Mouse (Mus musculus) olfactory bulb, adult 2 months (tissue): ENCODE data around the gene Cfap206. TPM values are rescaled to one million over a fixed set of nuclear protein-coding genes. Genes with fewer than 3 reads are reported as not detected.

Source experiments
- H3K27ac ChIP-seq: fragments of 200-500 bp; 2 replicates; pipeline ENCODE4 v1.5.1; 2012; ENCODE audit warnings: low read depth, low read length; ENCODE audit not compliant: insufficient read depth
- H3K4me1 ChIP-seq: fragments of 200-500 bp; 2 replicates; pipeline ENCODE4 v1.6.1; 2012; ENCODE audit warnings: low read length; ENCODE audit not compliant: control insufficient read depth, insufficient read depth
- H3K4me3 ChIP-seq: fragments of 200-500 bp; 2 replicates; pipeline ENCODE4 v1.5.1; 2012; ENCODE audit warnings: mild to moderate bottlenecking, low read depth, low read length, moderate library complexity; ENCODE audit not compliant: insufficient read depth
- CTCF ChIP-seq: fragments of 200-500 bp; IDR thresholded peaks from 2 replicates; pipeline ENCODE4 v1.5.1; 2012; ENCODE audit warnings: low read depth, mild to moderate bottlenecking, low read length, moderate library complexity; ENCODE audit not compliant: insufficient read depth
- POLR2A ChIP-seq: fragments of 200-500 bp; IDR thresholded peaks from 2 replicates; pipeline ENCODE4 v1.6.1; 2012; ENCODE audit warnings: mild to moderate bottlenecking, low read depth, low read length, moderate library complexity; ENCODE audit not compliant: insufficient read depth
- WGBS: fragments of 180-500 bp; shearing (Covaris S2); methylation state at CpG from one replicate; pipeline ENCODE4 v1.1.7; 2018; 5-methylcytosine and 5-hydroxymethylcytosine counted together
- polyA plus RNA-seq: library from polyadenylated mRNA; stranded (reverse); fragments of >200 nt; gene quantifications from 2 replicates; pipeline ENCODE4 v1.2.4, GENCODE M21; 2012; ENCODE audit warnings: low replicate concordance; ENCODE audit not compliant: missing spikeins, insufficient read depth, insufficient read length

The Cfap206 gene
- polyA plus RNA-seq, 1 experiment: not detected

DNA sequence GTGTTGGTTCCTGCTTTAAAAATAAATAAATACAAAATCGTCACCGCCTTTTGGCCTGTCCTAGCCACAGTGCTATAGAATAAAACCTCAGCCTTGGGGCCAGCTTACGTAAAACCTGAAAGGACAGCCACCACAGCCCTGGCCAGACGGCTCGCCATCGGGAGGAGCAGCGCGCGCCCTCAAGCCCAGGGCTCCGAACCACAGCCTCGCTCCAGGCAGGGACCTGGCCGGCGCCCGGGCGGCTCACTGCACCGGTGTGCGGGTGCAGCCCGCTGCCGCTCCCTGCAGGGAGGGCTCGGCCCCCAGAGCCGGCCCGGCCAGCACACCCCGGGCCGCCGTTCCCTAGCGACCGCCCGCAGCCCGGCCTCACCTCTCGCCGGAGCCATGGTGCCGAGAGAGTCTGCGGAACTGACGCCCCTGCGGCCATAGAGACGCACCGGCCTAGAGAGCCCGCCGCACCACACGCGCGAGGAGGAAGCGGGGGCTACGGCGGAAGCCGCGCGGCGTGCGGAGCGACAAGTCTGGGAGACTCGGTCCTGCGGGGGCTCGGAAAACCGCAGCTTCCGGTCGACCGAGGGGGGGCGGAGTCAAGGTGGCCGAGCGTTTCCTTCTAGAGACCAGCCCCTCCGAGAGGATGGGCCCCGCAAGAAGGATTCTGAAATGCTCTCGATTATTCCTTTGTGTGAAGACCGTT lies 43.0 kb downstream of the Cfap206 start, which contains the start of gene Slc35a1:
TSS of gene Slc35a1 (minus strand) at position 565 of the 694 bp plus-strand sequence.
- TF ChIP-seq CTCF: no peak
- peak; percentile 75 for TF ChIP-seq POLR2A
- peak within 1 kb of the TSS; percentile 79 for H3K4me3 ChIP-seq
- peak within 1 kb of the TSS; percentile 66 for H3K27ac ChIP-seq
- H3K4me1 ChIP-seq: peaks cover 2% of the 10 kb centered on the region; the same call in 1 of the 2 replicates
- WGBS: under 1% methylated on average over 65 of the region's 65 CpGs

DNA sequence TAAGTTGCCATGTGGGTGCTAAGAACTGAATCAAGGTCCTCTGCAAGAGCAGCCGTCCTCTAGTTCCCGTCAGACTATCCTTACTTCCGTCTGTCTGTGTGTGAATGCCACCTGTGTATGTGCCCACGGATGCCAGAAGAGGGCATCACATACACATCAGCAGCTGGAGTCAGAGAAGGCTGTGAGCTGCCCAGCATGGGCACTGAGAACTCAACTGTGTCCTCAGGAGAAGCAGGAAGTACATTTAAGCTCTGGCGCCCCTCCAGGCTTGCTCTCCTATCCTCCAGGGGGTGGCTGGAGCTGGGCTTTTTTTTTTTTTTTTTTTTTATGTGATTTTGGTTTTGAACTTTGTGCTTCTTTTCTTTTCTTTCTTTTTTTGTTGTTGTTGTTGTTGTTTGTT lies 49.5 kb downstream of the Cfap206 start:
- Histone ChIP-seq H3K4me1 (peaks cover 3% of the 10 kb centered on the region; the same call in 1 of the 2 replicates), H3K27ac (no peak overlapping the region), H3K4me3 (no peak overlapping the region)
- WGBS: 83% methylated on average over 5 of the region's 5 CpGs
- no peak for TF ChIP-seq CTCF
- TF ChIP-seq POLR2A: no peak

DNA sequence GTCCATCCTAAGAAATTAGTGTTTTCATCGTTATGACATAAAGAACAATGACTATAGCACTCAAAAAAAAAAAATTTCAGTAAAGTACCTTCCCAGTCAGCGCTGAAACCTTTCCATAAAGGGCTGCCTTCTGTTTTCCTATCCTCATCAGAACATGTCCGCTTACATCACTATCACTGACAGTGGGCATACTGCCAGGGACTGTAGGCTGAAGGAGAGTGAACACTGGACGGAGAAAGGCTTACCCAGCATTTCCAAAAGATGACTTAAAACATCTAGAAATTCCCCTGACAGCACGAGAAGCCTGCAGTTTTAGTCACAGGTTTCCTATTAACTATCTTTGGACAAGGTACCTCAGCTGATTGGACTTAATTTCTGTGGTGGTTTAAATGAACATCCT lies 56.3 kb downstream of the Cfap206 start:
- Histone ChIP-seq H3K27ac (no peak overlapping the region), H3K4me1 (peaks cover 3% of the 10 kb centered on the region; the same call in 1 of the 2 replicates), H3K4me3 (no peak overlapping the region)
- 90% methylated on average over 5 of the region's 5 CpGs for WGBS
- TF ChIP-seq CTCF: no peak
- TF ChIP-seq POLR2A: no peak

DNA sequence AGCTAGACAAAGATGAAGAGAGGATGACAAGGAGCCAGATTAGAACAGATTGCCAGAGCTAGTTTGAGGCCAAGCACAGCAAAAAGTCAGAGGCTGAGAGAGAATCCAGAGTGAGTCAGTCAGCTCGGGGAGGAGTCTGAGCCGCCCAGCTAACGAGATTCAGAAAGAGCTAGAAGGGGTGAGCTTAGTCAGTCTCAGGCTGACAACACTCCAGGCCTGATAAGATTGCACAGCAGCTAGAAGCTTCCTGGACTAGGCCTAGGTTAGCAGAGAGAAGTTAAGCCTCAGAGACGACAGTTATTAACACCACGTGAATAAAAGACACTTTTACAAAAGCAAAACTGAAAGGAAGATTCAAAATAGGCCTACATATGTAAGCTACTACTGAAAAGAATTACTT lies 62.1 kb downstream of the Cfap206 start:
- WGBS: 87% methylated on average over 5 of the region's 5 CpGs
- TF ChIP-seq POLR2A: no peak
- H3K27ac ChIP-seq: no peak overlapping the region
- H3K4me1 ChIP-seq: no peaks in the 10 kb centered on the region
- H3K4me3 ChIP-seq: no peak overlapping the region

DNA sequence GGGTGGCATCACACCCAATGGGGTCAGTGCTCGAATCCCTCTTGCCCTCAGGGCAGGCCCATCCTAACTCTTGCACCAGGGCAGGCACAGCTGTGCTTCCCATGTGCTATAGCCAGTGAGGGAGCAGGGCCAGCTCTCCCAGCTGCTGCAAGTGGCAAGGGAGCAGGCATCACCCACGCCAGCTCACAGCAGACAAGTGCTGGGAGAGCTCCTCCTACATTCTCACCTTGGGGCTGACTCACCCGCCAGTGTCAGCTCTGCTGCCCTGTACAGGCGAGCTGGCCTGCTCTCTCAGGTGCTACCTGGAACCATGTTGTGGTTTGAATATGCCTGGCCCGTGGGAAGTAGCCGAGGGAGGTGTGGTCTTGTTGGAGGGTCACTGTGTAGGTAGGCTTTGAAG lies 68.1 kb downstream of the Cfap206 start:
- TF ChIP-seq CTCF (no peak), POLR2A (no peak)
- Histone ChIP-seq H3K4me1 (peaks cover 5% of the 10 kb centered on the region; the same call in 1 of the 2 replicates), H3K27ac (no peak overlapping the region), H3K4me3 (no peak overlapping the region)
- WGBS: 76% methylated on average over 6 of the region's 6 CpGs

DNA sequence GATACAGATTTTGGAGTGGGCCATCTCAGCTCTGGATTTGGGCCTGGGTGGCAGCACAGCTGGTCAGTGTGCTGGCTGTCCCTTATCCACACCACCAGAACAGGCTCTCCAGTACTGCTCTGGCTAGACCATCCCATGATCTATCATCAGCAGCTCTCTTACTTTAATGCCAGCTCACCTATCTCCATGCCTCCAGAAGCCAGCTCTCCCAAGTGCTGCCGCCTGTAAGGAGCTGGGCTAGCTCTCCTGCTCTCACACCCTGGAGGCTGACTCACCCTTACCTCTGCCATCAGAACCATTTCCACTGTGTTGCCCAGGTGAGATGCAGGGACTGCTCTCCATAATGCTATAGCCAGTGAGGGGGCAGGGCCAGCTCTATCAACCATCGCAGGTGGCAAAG lies 68.5 kb downstream of the Cfap206 start:
- peaks cover 5% of the 10 kb centered on the region; the same call in 1 of the 2 replicates for H3K4me1 ChIP-seq
- 89% methylated on average over 2 of the region's 2 CpGs for WGBS
- H3K27ac ChIP-seq: no peak overlapping the region
- no peak overlapping the region for H3K4me3 ChIP-seq
- no peak for TF ChIP-seq POLR2A

DNA sequence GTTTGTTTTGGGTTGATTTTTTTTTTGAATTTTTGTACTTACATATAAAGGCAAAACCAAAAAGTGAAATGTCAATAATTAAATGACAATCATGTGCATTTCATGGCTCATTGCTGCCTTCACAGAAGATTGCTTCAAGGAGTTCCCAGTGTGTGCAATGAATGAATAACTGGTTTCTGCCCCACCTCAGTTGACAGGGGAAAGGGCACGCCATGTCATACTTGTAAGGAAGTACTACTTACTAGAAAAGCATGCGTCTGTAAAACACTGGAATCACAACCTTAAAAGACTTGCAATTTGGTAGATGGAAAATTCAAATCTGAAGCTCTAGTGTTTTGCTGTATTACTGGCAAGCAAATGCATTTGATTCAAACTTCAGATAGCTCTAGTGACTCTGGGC lies 71.0 kb downstream of the Cfap206 start:
- TF ChIP-seq CTCF (no peak), POLR2A (no peak)
- 87% methylated on average over 2 of the region's 2 CpGs for WGBS
- H3K4me3 ChIP-seq: no peak overlapping the region

DNA sequence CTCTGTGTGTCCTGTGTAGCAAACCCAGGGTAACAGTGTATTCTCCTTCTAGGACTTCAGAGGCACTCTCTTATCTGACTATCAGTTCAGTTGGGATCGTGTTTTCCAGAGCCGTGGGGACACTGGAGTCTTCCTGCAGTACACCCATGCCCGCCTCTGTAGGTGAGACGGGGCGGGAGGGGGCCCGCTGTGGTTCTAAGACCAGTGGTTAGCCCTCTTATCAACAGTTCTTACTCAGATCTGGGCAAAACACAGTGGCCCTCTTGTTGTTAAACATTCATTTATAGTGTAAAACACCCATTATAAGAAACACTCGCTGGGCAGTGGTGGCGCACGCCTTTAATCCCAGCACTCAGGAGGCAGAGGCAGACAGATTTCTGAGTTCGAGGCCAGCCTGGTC lies 73.9 kb downstream of the Cfap206 start:
- no peak overlapping the region for H3K27ac ChIP-seq
- H3K4me1 ChIP-seq: no peaks in the 10 kb centered on the region
- TF ChIP-seq CTCF (no peak), POLR2A (no peak)
- WGBS: 93% methylated on average over 10 of the region's 10 CpGs
- H3K4me3 ChIP-seq: no peak overlapping the region

More for the DNA sequence above, 71.0 kb downstream of the Cfap206 start:
- peaks cover 5% of the 10 kb centered on the region; the same call in 1 of the 2 replicates for H3K4me1 ChIP-seq
- H3K27ac ChIP-seq: no peak overlapping the region

DNA sequence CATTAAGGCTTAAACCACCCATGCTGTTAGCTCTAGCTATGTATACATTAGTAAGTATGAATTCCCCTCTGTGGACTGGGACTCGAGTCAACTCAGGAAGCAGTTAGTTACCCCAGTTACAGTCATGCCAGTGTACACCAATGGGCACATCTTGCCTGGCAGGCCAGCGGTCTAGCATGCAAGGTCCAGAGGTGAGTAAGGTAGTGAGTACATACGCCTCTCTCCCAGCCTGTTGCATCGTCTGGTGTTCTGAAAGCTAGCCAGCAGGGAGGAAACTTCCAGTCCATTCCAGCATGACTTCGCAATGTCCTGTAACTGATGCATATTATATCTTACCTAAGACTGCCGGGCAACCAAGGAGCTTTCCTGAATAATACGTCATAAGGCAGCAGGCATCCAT lies 76.8 kb downstream of the Cfap206 start:
- no peak overlapping the region for H3K27ac ChIP-seq
- no peak overlapping the region for H3K4me3 ChIP-seq
- H3K4me1 ChIP-seq: no peaks in the 10 kb centered on the region
- 92% methylated on average over 7 of the region's 7 CpGs for WGBS
- TF ChIP-seq CTCF (no peak), POLR2A (no peak)
